Mouse (Mus musculus) ES-E14 (cell line): ENCODE data around the gene Ifna15.

Experiments
- CHD2 ChIP-seq: IDR thresholded peaks from 2 replicates; pipeline ENCODE4 v1.6.1; 2014; ENCODE audit warnings: mild to moderate bottlenecking, low read depth, low read length, inconsistent platforms
- HCFC1 ChIP-seq: IDR thresholded peaks from 2 replicates; pipeline ENCODE4 v1.6.1; 2012; ENCODE audit warnings: low read length, inconsistent platforms, borderline replicate concordance; ENCODE audit not compliant: insufficient read depth
- ZC3H11A ChIP-seq: IDR thresholded peaks from 2 replicates; pipeline ENCODE4 v1.6.1; 2012; ENCODE audit warnings: low read depth, mild to moderate bottlenecking, inconsistent platforms, low read length, borderline replicate concordance
- ZNF384 ChIP-seq: IDR thresholded peaks from 2 replicates; pipeline ENCODE4 v1.6.1; 2012; ENCODE audit warnings: low read depth, low read length, inconsistent platforms

DNA sequence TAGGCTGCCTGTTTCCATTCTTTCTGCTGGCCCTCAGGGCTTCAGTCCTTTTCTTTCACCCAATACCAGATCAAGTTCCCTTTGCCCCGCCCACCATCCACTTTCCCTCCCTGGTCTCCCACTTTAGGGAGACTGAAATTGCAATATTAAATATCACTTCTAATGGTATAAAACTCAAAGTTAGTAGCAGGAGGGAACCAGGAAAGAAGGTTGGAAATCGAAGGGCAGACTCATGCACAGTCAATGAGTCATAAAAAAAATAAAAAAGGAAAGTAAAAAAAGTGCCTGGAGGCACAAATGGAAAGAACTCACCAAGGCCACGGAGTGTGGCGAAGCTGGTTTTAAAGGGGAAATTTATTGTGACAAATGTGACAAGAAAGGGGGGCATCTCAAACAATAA lies 27.8 kb downstream of the Ifna15 start:
- TF ChIP-seq CHD2 (no peak), ZNF384 (no peak), ZC3H11A (no peak), HCFC1 (no peak)
